10 mouse cellular contexts compared by ENCODE assay signal in the genomic region with DNA sequence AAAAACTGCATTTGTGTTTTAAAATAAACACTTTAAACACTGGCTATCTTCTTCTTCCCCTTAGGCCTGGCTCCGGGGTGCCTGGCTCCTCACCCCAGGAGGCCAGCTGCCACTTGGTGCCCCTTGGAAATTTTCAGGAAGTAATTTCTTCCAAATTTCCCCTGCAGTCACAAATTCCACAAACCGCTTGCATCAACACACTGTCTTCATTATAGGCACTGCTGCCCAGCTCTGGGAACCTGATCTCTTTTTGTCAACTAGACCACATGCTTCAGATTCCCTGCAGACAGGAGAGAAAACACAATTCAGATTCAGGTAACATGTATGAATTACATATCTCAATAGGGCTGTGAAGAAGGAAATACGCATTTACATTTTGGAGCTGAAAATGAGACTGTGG.
"Had no signal": no experiment of that assay in that cellular context is flagged by ENCODE, and none has a peak within 500 bp of the region (broad histone marks: within the 10 kb centered on the region; RNA-seq: fewer than 3 reads in every experiment).

No protein-coding gene starts in this region.

- H3K9ac ChIP-seq: limb, embryonic 15.5 days; liver, embryonic 12.5 days; lung, embryonic 15.5 days; midbrain, embryonic 13.5 days had no signal

- ATAC-seq: liver, embryonic 12.5 days; midbrain, embryonic 13.5 days had no signal

- H3K4me3 ChIP-seq: layer of hippocampus, adult 2 months; limb, embryonic 15.5 days; liver, embryonic 12.5 days; lung, embryonic 15.5 days; midbrain, embryonic 13.5 days had no signal

- H3K36me3 ChIP-seq: limb, embryonic 15.5 days; liver, embryonic 12.5 days; lung, embryonic 15.5 days; midbrain, embryonic 13.5 days had no signal

- H3K27me3 ChIP-seq: liver, embryonic 12.5 days; lung, embryonic 15.5 days had no signal

- H3K27ac ChIP-seq: layer of hippocampus, adult 2 months; limb, embryonic 15.5 days; liver, embryonic 12.5 days; lung, embryonic 15.5 days; midbrain, embryonic 13.5 days; stomach, postnatal 0 days had no signal

- H3K9me3 ChIP-seq: limb, embryonic 15.5 days; liver, embryonic 12.5 days; lung, embryonic 15.5 days; midbrain, embryonic 13.5 days had no signal

- H3K4me1 ChIP-seq: limb, embryonic 15.5 days; liver, embryonic 12.5 days; lung, embryonic 15.5 days; midbrain, embryonic 13.5 days had no signal

- H3K4me2 ChIP-seq: limb, embryonic 15.5 days; liver, embryonic 12.5 days; lung, embryonic 15.5 days; midbrain, embryonic 13.5 days had no signal

- DNase-seq: kidney, postnatal 10 days; kidney, postnatal 4 days; right cerebral cortex, adult 18-20 months; thymus, postnatal 4 days had no signal
